Mouse (Mus musculus) olfactory bulb, adult 2 months (tissue): ENCODE data around the gene Trp53bp2.

ENCODE experiments used
- CTCF ChIP-seq: fragments of 200-500 bp; IDR thresholded peaks from 2 replicates; pipeline ENCODE4 v1.5.1; 2012; ENCODE audit warnings: low read depth, mild to moderate bottlenecking, low read length, moderate library complexity; ENCODE audit not compliant: insufficient read depth
- POLR2A ChIP-seq: fragments of 200-500 bp; IDR thresholded peaks from 2 replicates; pipeline ENCODE4 v1.6.1; 2012; ENCODE audit warnings: mild to moderate bottlenecking, low read depth, low read length, moderate library complexity; ENCODE audit not compliant: insufficient read depth

- TF ChIP-seq POLR2A (no peak), CTCF (no peak)
Observed at GRCm38 (mm10) chr1:182482991-182483909, 74.3 kb downstream of the Trp53bp2 start.
